Mouse (Mus musculus) olfactory bulb, adult 2 months (tissue): ENCODE data around the gene Krtap27-1. TPM values are rescaled to one million over a fixed set of nuclear protein-coding genes. Genes with fewer than 3 reads are reported as not detected.

ENCODE experiments used
- H3K27ac ChIP-seq: fragments of 200-500 bp; 2 replicates; pipeline ENCODE4 v1.5.1; 2012; ENCODE audit warnings: low read depth, low read length; ENCODE audit not compliant: insufficient read depth
- H3K4me1 ChIP-seq: fragments of 200-500 bp; 2 replicates; pipeline ENCODE4 v1.6.1; 2012; ENCODE audit warnings: low read length; ENCODE audit not compliant: control insufficient read depth, insufficient read depth
- H3K4me3 ChIP-seq: fragments of 200-500 bp; 2 replicates; pipeline ENCODE4 v1.5.1; 2012; ENCODE audit warnings: mild to moderate bottlenecking, low read depth, low read length, moderate library complexity; ENCODE audit not compliant: insufficient read depth
- CTCF ChIP-seq: fragments of 200-500 bp; IDR thresholded peaks from 2 replicates; pipeline ENCODE4 v1.5.1; 2012; ENCODE audit warnings: low read depth, mild to moderate bottlenecking, low read length, moderate library complexity; ENCODE audit not compliant: insufficient read depth
- POLR2A ChIP-seq: fragments of 200-500 bp; IDR thresholded peaks from 2 replicates; pipeline ENCODE4 v1.6.1; 2012; ENCODE audit warnings: mild to moderate bottlenecking, low read depth, low read length, moderate library complexity; ENCODE audit not compliant: insufficient read depth
- WGBS: fragments of 180-500 bp; shearing (Covaris S2); methylation state at CpG from one replicate; pipeline ENCODE4 v1.1.7; 2018; 5-methylcytosine and 5-hydroxymethylcytosine counted together
- polyA plus RNA-seq: library from polyadenylated mRNA; stranded (reverse); fragments of >200 nt; gene quantifications from 2 replicates; pipeline ENCODE4 v1.2.4, GENCODE M21; 2012; ENCODE audit warnings: low replicate concordance; ENCODE audit not compliant: missing spikeins, insufficient read depth, insufficient read length

Gene Krtap27-1
- polyA plus RNA-seq, 1 experiment: not detected

- WGBS: 81% methylated on average over 6 of the region's 6 CpGs
- TF ChIP-seq POLR2A (no peak), CTCF (no peak)
- no peak overlapping the region for H3K27ac ChIP-seq
Observed at GRCm38 (mm10) chr16:88679099-88679498, 7.6 kb upstream of the Krtap27-1 start.

GRCm38 (mm10) chr16:88657426-88657825, 14.0 kb downstream of the Krtap27-1 start:
- WGBS: 9% methylated on average over 1 of the region's 1 CpGs
- no peak for TF ChIP-seq POLR2A
- TF ChIP-seq CTCF: no peak
- H3K27ac ChIP-seq: no peak overlapping the region
- no peak overlapping the region for H3K4me3 ChIP-seq
- H3K4me1 ChIP-seq: no peaks in the 10 kb centered on the region

More at GRCm38 (mm10) chr16:88679099-88679498, 7.6 kb upstream of the Krtap27-1 start:
- peaks cover 6% of the 10 kb centered on the region; the same call in 1 of the 2 replicates for H3K4me1 ChIP-seq
- H3K4me3 ChIP-seq: no peak overlapping the region

- WGBS: 57% methylated on average over 2 of the region's 2 CpGs
- no peak overlapping the region for H3K27ac ChIP-seq
- TF ChIP-seq CTCF (no peak), POLR2A (no peak)
- H3K4me3 ChIP-seq: no peak overlapping the region
- H3K4me1 ChIP-seq: no peaks in the 10 kb centered on the region
Observed at GRCm38 (mm10) chr16:88651952-88652351, 19.5 kb downstream of the Krtap27-1 start.

- H3K27ac ChIP-seq: no peak overlapping the region
- H3K4me1 ChIP-seq: no peaks in the 10 kb centered on the region
- no peak overlapping the region for H3K4me3 ChIP-seq
- 31% methylated on average over 1 of the region's 1 CpGs for WGBS
- TF ChIP-seq POLR2A (no peak), CTCF (no peak)
Observed at GRCm38 (mm10) chr16:88651082-88651481, 20.4 kb downstream of the Krtap27-1 start.

- Histone ChIP-seq H3K4me1 (no peaks in the 10 kb centered on the region), H3K27ac (no peak within 1 kb of the TSS), H3K4me3 (no peak within 1 kb of the TSS)
- TF ChIP-seq CTCF: no peak
- TF ChIP-seq POLR2A: no peak
- WGBS: 88% methylated on average over 10 of the region's 10 CpGs
Observed at GRCm38 (mm10) chr16:88647358-88647846, 24.1 kb downstream of the Krtap27-1 start, which contains the start of gene Krtap26-1. Gene Krtap26-1 (minus strand): TSS chr16:88647796.

GRCm38 (mm10) chr16:88646366-88647111, 24.9 kb downstream of the Krtap27-1 start:
- Histone ChIP-seq H3K4me1 (no peaks in the 10 kb centered on the region), H3K4me3 (no peak overlapping the region), H3K27ac (no peak overlapping the region)
- WGBS: 86% methylated on average over 8 of the region's 8 CpGs
- no peak for TF ChIP-seq CTCF
- no peak for TF ChIP-seq POLR2A

- no peak overlapping the region for H3K4me3 ChIP-seq
- TF ChIP-seq POLR2A (no peak), CTCF (no peak)
- H3K27ac ChIP-seq: no peak overlapping the region
- H3K4me1 ChIP-seq: no peaks in the 10 kb centered on the region
- WGBS: 70% methylated on average over 3 of the region's 3 CpGs
Observed at GRCm38 (mm10) chr16:88640053-88640452, 31.4 kb downstream of the Krtap27-1 start.

- Histone ChIP-seq H3K27ac (no peak overlapping the region), H3K4me3 (no peak overlapping the region), H3K4me1 (no peaks in the 10 kb centered on the region)
- 34% methylated on average over 4 of the region's 4 CpGs for WGBS
- TF ChIP-seq POLR2A: no peak
- TF ChIP-seq CTCF: no peak
Observed at GRCm38 (mm10) chr16:88635142-88635541, 36.3 kb downstream of the Krtap27-1 start.

GRCm38 (mm10) chr16:88631474-88631873, 40.0 kb downstream of the Krtap27-1 start:
- Histone ChIP-seq H3K4me3 (no peak overlapping the region), H3K27ac (no peak overlapping the region), H3K4me1 (no peaks in the 10 kb centered on the region)
- WGBS: 82% methylated on average over 4 of the region's 4 CpGs
- TF ChIP-seq CTCF (no peak), POLR2A (no peak)

GRCm38 (mm10) chr16:88627566-88627965, 43.9 kb downstream of the Krtap27-1 start, which contains the start of gene 2310079G19Rik:
Gene 2310079G19Rik (minus strand): TSS chr16:88627666.
- no peak within 1 kb of the TSS for H3K27ac ChIP-seq
- H3K4me1 ChIP-seq: no peaks in the 10 kb centered on the region
- TF ChIP-seq POLR2A (no peak), CTCF (no peak)
- no peak within 1 kb of the TSS for H3K4me3 ChIP-seq
- WGBS: 97% methylated on average over 4 of the region's 4 CpGs

Other genes starting within 250 kb of the Krtap27-1 start
- not detected in 2 replicates for gene Cldn17, start 164.7 kb downstream of the Krtap27-1 start, polyA plus RNA-seq
- not detected in 2 replicates for gene Cldn8, start 108.5 kb downstream of the Krtap27-1 start, polyA plus RNA-seq
- gene Krtap24-1, start 59.4 kb downstream of the Krtap27-1 start, polyA plus RNA-seq: not detected in 2 replicates
- not detected in 2 replicates for gene 2310079G19Rik, start 44.0 kb downstream of the Krtap27-1 start, polyA plus RNA-seq
- gene Krtap26-1, start 23.9 kb downstream of the Krtap27-1 start, polyA plus RNA-seq: not detected in 2 replicates
- not detected in 2 replicates for gene 2310061N02Rik, start 36.3 kb upstream of the Krtap27-1 start, polyA plus RNA-seq
- not detected in 2 replicates for gene Krtap13-1, start 57.2 kb upstream of the Krtap27-1 start, polyA plus RNA-seq
- gene Krtap13, start 80.0 kb upstream of the Krtap27-1 start, polyA plus RNA-seq: not detected in 2 replicates
- not detected in 2 replicates for gene 2310034C09Rik, start 87.2 kb upstream of the Krtap27-1 start, polyA plus RNA-seq
- not detected in 2 replicates for gene 2310057N15Rik, start 102.5 kb upstream of the Krtap27-1 start, polyA plus RNA-seq
- gene Gm5965, start 106.2 kb upstream of the Krtap27-1 start, polyA plus RNA-seq: not detected in 2 replicates
- not detected in 2 replicates for gene Gm20741, start 140.5 kb upstream of the Krtap27-1 start, polyA plus RNA-seq
- gene Krtap15, start 148.5 kb upstream of the Krtap27-1 start, polyA plus RNA-seq: not detected in 2 replicates
- gene Krtap14, start 154.5 kb upstream of the Krtap27-1 start, polyA plus RNA-seq: not detected in 2 replicates
- not detected in 2 replicates for gene Krtap19-1, start 197.7 kb upstream of the Krtap27-1 start, polyA plus RNA-seq
- gene Krtap19-2, start 202.6 kb upstream of the Krtap27-1 start, polyA plus RNA-seq: not detected in 2 replicates
- not detected in 2 replicates for gene Krtap19-3, start 206.4 kb upstream of the Krtap27-1 start, polyA plus RNA-seq
- not detected in 2 replicates for gene Krtap19-4, start 213.4 kb upstream of the Krtap27-1 start, polyA plus RNA-seq
- gene Krtap19-5, start 224.8 kb upstream of the Krtap27-1 start, polyA plus RNA-seq: not detected in 2 replicates